Mouse (Mus musculus): ENCODE measurements around the gene Map3k19. TPM values are rescaled to one million over a fixed set of nuclear protein-coding genes. Genes with fewer than 3 reads are reported as not detected.

Gene Map3k19
- polyA plus RNA-seq, 1 experiment from 2014 or later = not detected

Other genes with a start within 250 kb of the Map3k19 start
- 9.8 and 9.9 TPM in 2 replicates for gene Tmem163, start 175.5 kb downstream of the Map3k19 start, polyA plus RNA-seq (2016; fragmentation: Nextera tagmentation; extraction: Ambion mirVana)
- gene Acmsd, start 125.6 kb downstream of the Map3k19 start, polyA plus RNA-seq (2016; fragmentation: Nextera tagmentation; extraction: Ambion mirVana) = 0.07 and 0.46 TPM in 2 replicates
- gene Ccnt2, start 80.9 kb downstream of the Map3k19 start, polyA plus RNA-seq (2016; fragmentation: Nextera tagmentation; extraction: Ambion mirVana) = 96.6 and 98.2 TPM in 2 replicates
- 15.5 and 15.7 TPM in 2 replicates for gene Rab3gap1, start 13.7 kb upstream of the Map3k19 start, polyA plus RNA-seq (2016; fragmentation: Nextera tagmentation; extraction: Ambion mirVana)
- gene Zranb3, start 248.0 kb upstream of the Map3k19 start, polyA plus RNA-seq (2016; fragmentation: Nextera tagmentation; extraction: Ambion mirVana) = 17.5 and 19.2 TPM in 2 replicates
- 79.8 and 82.2 TPM in 2 replicates for gene R3hdm1, start 248.3 kb upstream of the Map3k19 start, polyA plus RNA-seq (2016; fragmentation: Nextera tagmentation; extraction: Ambion mirVana)

Measured in forebrain, embryonic 10.5 days (tissue).